Mouse (Mus musculus): ENCODE measurements around the gene Kcnma1.
A peak's percentile ranks its signal among the peaks of the same experiment; 100 is the strongest.

Kcnma1 gene

GRCm38 (mm10) chr14:23966471-23966870 is 47.8 kb downstream of the Kcnma1 start:
- no peak for DNase-seq (ENCODE audit: low spot score)

GRCm38 (mm10) chr14:23959061-23959460 is 55.2 kb downstream of the Kcnma1 start:
- no peak for DNase-seq (ENCODE audit: low spot score)

DNA sequence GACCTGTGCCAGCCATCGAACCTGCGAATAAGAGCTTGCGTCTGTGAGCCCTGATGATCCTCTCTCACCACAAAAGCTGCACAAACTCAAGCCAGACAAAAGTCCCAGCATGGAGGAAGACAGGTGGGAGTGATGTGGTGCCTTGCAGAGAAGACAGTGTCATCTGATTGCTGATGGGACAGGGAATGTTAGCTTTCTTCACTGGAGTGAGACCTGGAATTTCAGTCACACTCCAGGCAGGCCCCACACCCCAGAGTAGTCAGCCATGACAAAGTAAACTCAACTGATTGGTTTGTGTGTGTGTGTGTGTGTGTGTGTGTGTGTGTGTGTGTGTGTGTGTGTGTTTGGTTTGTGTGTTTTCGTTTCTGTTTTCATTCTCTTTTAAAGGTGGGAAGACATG is 57.0 kb downstream of the Kcnma1 start:
- DNase-seq (ENCODE audit: low spot score), result no peak

DNA sequence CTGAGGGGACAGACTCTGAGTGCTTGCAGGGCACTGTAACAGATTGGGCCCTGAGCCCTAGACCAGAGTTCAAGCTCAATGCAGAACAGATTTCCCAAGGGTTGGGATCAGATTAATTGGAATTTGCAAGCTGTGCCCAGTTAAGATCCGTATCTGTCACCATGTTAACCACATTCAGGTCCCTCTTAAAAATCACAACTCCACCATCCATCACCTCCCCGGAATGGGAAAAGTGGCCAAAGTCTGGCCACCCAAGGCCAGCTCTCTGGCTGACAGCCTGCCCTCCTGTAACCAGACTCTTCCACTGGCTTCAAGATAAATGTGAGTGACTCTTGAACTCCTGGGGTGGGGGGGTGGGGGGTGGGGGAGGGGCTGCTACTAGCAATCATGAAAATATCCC is 70.4 kb downstream of the Kcnma1 start:
- peak; percentile 13 for DNase-seq (ENCODE audit: low spot score)

DNA sequence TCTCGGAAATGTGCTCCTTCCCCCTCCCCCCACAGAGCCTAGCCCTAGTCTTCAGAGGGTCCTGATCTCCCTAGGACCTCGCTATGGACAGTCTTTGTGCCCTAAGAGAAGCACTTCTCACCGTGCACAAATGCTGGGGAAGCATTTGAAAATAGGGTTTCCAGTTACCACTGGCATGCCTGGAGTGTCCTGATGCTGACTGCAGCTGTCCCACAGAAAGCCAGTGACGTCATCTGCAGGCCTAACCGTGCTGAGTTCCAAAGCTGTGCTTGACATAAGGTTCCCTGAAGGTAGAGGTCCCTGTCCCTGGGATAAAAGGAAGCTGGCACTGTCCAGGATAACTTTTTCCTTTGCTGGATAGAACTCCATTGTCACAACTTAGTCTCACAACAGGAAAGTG is 71.1 kb downstream of the Kcnma1 start:
- DNase-seq (ENCODE audit: low spot score), result peak; percentile 37

GRCm38 (mm10) chr14:23942103-23942502 is 72.2 kb downstream of the Kcnma1 start:
- DNase-seq (ENCODE audit: low spot score), result no peak

- no peak for DNase-seq (ENCODE audit: low spot score)
These were observed 79.3 kb downstream of the Kcnma1 start for GRCm38 (mm10) chr14:23935016-23935415.

GRCm38 (mm10) chr14:23931671-23932071 is 82.6 kb downstream of the Kcnma1 start:
- peak; percentile 1 for DNase-seq (ENCODE audit: low spot score)

DNA sequence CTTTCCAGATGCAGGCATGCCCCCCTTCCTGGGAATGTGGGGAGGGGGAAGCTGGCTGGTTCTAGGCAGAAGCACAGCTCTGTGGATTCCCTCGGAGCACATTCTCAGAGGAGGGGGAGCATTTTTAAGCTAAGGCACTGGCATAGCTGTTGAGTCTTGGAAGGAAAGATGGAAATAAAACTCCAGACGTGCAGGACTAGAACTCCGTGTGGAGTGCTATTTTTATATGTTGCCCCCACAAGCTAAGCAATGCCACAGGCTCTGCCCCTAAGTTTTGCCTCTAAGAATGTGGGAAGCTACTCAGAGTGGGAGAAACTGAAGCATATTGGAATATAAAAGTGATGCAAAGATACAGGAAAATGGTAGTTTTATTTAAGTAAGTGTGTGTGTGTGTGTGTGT is 85.1 kb downstream of the Kcnma1 start:
- DNase-seq (ENCODE audit: low spot score), result no peak

GRCm38 (mm10) chr14:23923356-23923755 is 90.9 kb downstream of the Kcnma1 start:
- no peak for DNase-seq (ENCODE audit: low spot score)

GRCm38 (mm10) chr14:23922755-23923154 is 91.5 kb downstream of the Kcnma1 start:
- no peak for DNase-seq (ENCODE audit: low spot score)

- no peak for DNase-seq (ENCODE audit: low spot score)
These were observed 103.1 kb downstream of the Kcnma1 start for GRCm38 (mm10) chr14:23911108-23911629.

DNA sequence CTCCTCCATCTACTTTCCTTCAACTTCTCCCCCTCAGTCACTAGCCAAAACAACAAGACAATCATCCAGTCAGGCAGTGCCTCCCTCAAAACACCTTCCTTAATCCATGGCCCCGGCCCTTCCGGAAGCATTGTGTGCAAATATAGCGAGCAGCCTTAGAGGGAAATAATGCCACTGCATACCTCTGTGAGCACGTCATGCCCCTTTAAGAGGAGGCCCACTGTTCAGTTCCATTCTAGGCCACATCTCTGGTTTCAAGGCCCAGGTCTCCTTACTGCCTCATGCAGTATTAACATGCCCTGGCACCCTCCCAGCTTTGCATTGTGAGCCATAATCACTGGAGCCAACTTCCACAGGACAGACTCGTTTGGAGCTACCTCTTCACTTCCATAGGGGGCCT is 105.7 kb downstream of the Kcnma1 start:
- no peak for DNase-seq (ENCODE audit: low spot score)

- DNase-seq (ENCODE audit: low spot score), result peak; percentile 59
These were observed 111.5 kb downstream of the Kcnma1 start for GRCm38 (mm10) chr14:23902636-23903279.

GRCm38 (mm10) chr14:23899462-23899861 is 114.8 kb downstream of the Kcnma1 start:
- DNase-seq (ENCODE audit: low spot score), result no peak

- no peak for DNase-seq (ENCODE audit: low spot score)
These were observed 116.5 kb downstream of the Kcnma1 start for GRCm38 (mm10) chr14:23897815-23898214.

GRCm38 (mm10) chr14:23896036-23896435 is 118.3 kb downstream of the Kcnma1 start:
- DNase-seq (ENCODE audit: low spot score), result no peak

DNA sequence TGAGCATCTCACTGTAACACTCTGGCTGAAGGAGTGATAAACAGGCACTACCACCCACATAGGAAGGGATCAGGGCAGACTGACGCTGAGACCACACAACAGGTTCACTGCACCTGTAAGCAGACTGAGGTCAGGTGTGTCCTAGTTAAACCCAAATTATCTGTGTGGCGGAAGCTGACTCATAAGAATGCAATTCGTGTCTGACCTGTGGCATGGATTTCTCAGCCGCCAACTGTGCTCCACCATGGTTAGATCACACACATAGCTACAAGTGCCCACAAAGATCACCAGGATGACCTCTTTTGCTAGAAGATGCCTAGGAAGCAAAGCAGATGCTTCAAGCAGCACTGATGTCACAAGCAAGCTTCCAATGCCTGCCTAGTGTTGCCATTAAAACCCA is 128.2 kb downstream of the Kcnma1 start:
- DNase-seq (ENCODE audit: low spot score), result no peak

DNA sequence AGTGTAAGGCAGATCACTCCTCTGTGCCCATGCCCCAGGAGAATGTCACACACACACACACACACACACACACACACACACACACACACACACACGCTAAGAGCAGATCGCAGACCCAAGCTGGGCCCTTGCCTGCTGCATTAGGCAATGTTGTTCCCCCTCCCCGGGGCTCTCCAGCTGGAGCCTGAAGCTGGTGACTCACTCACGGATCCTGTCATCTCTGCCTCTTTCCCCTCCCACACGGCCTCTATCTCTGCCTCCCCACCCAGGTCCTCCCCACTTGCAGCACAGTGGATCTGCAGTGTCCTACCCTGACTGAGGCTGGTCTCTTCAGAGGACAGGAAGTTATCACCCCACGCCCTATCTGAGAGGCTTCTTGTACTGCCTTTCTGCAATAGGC is 128.8 kb downstream of the Kcnma1 start:
- DNase-seq (ENCODE audit: low spot score), result no peak

- DNase-seq (ENCODE audit: low spot score), result no peak
These were observed 129.2 kb downstream of the Kcnma1 start for GRCm38 (mm10) chr14:23885071-23885470.

GRCm38 (mm10) chr14:23882001-23882400 is 132.3 kb downstream of the Kcnma1 start:
- no peak for DNase-seq (ENCODE audit: low spot score)

- no peak for DNase-seq (ENCODE audit: low spot score)
These were observed 135.0 kb downstream of the Kcnma1 start for GRCm38 (mm10) chr14:23879331-23879730.

DNA sequence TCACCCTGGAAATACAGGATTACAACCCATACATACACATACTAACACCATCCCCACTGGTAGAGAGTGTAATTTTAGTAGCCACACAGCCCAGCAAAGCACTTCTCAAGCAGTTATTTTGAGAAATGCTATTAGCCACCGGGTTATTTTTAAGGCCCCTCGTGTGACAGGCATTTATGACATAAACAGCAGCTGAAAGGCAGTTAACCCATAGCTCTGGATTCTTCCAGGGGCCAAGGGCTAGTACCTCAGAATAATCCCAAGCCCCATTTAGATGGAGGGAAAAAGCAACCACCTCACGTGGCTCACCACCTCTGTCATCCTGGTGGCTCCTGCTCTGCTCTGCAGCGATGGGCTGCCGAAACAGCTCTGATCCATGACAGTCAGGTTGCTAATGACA is 136.7 kb downstream of the Kcnma1 start:
- no peak for DNase-seq (ENCODE audit: low spot score)

DNA sequence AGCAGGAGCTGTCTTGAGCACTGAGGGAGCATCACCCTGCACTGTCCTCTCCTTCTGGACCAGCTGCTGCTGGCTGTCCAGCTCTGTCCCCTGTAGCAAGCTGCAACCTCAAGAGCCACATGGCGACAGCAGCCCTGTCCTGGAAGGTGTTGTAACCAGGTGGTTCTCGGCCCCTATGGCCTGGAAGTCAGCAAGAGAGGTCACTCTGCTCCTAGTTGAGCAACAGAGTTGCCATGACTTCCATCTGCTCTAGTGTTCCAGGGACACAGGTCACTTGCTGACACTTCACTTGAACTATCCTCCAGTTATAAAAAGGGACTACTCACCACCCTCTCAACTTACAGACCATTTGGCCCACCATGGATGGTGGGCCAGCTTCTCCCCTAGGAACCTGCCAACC is 139.7 kb downstream of the Kcnma1 start:
- DNase-seq (ENCODE audit: low spot score), result no peak
